Mouse (Mus musculus) CH12.LX (cell line): ENCODE results near the gene Prickle3. TPM values are rescaled to one million over a fixed set of nuclear protein-coding genes. Genes with fewer than 3 reads are reported as not detected.
A peak's percentile ranks its signal among the peaks of the same experiment; 100 is the strongest.

Experiments
- DNase-seq: peaks from one replicate; pipeline ENCODE4 v3.0.0-alpha.2; 2013; ENCODE audit errors: extremely low read depth
- H3K27ac ChIP-seq: 2 replicates; pipeline ENCODE4 v1.5.1; 2012; ENCODE audit warnings: low read depth, mild to moderate bottlenecking, control low read depth, moderate library complexity; ENCODE audit not compliant: insufficient read depth
- H3K27me3 ChIP-seq: replicated peaks from 2 replicates; pipeline ENCODE3; 2012; ENCODE audit warnings: inconsistent platforms
- H3K36me3 ChIP-seq, 2 experiments: replicated peaks in 1 of 2; 2 replicates each; pipeline versions ENCODE3 to v1.6.1; 2012; ENCODE audit warnings: inconsistent platforms in 1 of 2, low read length in 1 of 2, mild to moderate bottlenecking in 1 of 2, mixed read lengths in 1 of 2, moderate library complexity in 1 of 2; ENCODE audit not compliant: control insufficient read depth in 1 of 2, insufficient read depth in 1 of 2
- H3K4me1 ChIP-seq, 2 experiments: 2 replicates each; pipeline ENCODE4 v1.6.1; 2012; ENCODE audit warnings: inconsistent platforms in 1 of 2, moderate library complexity in 1 of 2; ENCODE audit not compliant: insufficient read depth in 2 of 2, control insufficient read depth in 1 of 2
- H3K4me2 ChIP-seq: 2 replicates; pipeline ENCODE4 v1.6.1; 2012; ENCODE audit warnings: low read depth, mild to moderate bottlenecking, control low read depth; ENCODE audit not compliant: poor library complexity, insufficient read depth, severe bottlenecking
- H3K4me3 ChIP-seq, 3 experiments: fragments of 150-350 bp in 1 of 3; sonication (generic) in 1 of 3; replicated peaks in 1 of 3; 2 replicates each; pipeline versions ENCODE3 to v1.5.1; 2011 to 2012; ENCODE audit warnings: low read depth in 2 of 3, low read length in 2 of 3, mild to moderate bottlenecking in 2 of 3, moderate library complexity in 2 of 3, control low read depth in 1 of 3, improper control_type of control experiment in 1 of 3, inconsistent platforms in 1 of 3, mixed read lengths in 1 of 3; ENCODE audit not compliant: poor library complexity in 1 of 3
- H3K79me2 ChIP-seq: replicated peaks from 2 replicates; pipeline ENCODE4 v1.6.1; 2012; ENCODE audit warnings: mild to moderate bottlenecking, moderate library complexity; ENCODE audit not compliant: control insufficient read depth, poor library complexity, insufficient read depth, severe bottlenecking; ENCODE audit errors: extremely low read depth
- H3K9ac ChIP-seq: 2 replicates; pipeline ENCODE4 v1.6.1; 2012; ENCODE audit warnings: low read depth, mild to moderate bottlenecking, control low read depth, moderate library complexity; ENCODE audit not compliant: insufficient read depth
- H3K9me3 ChIP-seq: replicated peaks from 2 replicates; pipeline ENCODE3; 2012; ENCODE audit warnings: low read length, inconsistent platforms, mixed read lengths
- BHLHE40 ChIP-seq: IDR thresholded peaks from 2 replicates; pipeline ENCODE4 v1.6.1; 2011; ENCODE audit warnings: mild to moderate bottlenecking, low read depth, low read length, improper control_type of control experiment
- CHD1 ChIP-seq: IDR thresholded peaks from 2 replicates; pipeline ENCODE4 v1.6.1; 2012; ENCODE audit warnings: low read depth, low read length, improper control_type of control experiment, inconsistent platforms
- CHD2 ChIP-seq: IDR thresholded peaks from 2 replicates; pipeline ENCODE4 v1.6.1; 2011; ENCODE audit warnings: low read length, improper control_type of control experiment
- CTCF ChIP-seq, 2 experiments: IDR thresholded peaks in 1 of 2; conservative IDR thresholded peaks in 1 of 2; 2 replicates each; pipeline ENCODE4 v1.5.1; 2011 to 2012; ENCODE audit warnings: low read depth in 2 of 2, low read length in 2 of 2, improper control_type of control experiment in 1 of 2, inconsistent platforms in 1 of 2, mild to moderate bottlenecking in 1 of 2, moderate library complexity in 1 of 2
- E2F4 ChIP-seq: IDR thresholded peaks from 2 replicates; pipeline ENCODE4 v1.6.1; 2011; ENCODE audit warnings: low read depth, low read length, improper control_type of control experiment; ENCODE audit not compliant: insufficient replicate concordance
- ELF1 ChIP-seq: IDR thresholded peaks from 2 replicates; pipeline ENCODE4 v1.6.1; 2014; ENCODE audit warnings: low read depth, mild to moderate bottlenecking, inconsistent platforms, low read length, improper control_type of control experiment
- EP300 ChIP-seq: IDR thresholded peaks from 2 replicates; pipeline ENCODE4 v1.6.1; 2011; ENCODE audit warnings: low read length, improper control_type of control experiment
- ETS1 ChIP-seq: conservative IDR thresholded peaks from 2 replicates; pipeline ENCODE4 v1.6.1; 2012; ENCODE audit warnings: low read depth, mild to moderate bottlenecking, inconsistent platforms, low read length, improper control_type of control experiment, moderate library complexity
- GABPA ChIP-seq: IDR thresholded peaks from 2 replicates; pipeline ENCODE4 v1.6.1; 2012; ENCODE audit warnings: low read depth, low read length, improper control_type of control experiment, inconsistent platforms; ENCODE audit not compliant: insufficient replicate concordance
- HCFC1 ChIP-seq: IDR thresholded peaks from 2 replicates; pipeline ENCODE4 v1.6.1; 2012; ENCODE audit warnings: low read depth, mild to moderate bottlenecking, inconsistent platforms, low read length, improper control_type of control experiment
- IRF4 ChIP-seq: IDR thresholded peaks from 2 replicates; pipeline ENCODE4 v1.6.1; 2014; ENCODE audit warnings: low read depth, mild to moderate bottlenecking, inconsistent platforms, low read length, improper control_type of control experiment
- JUN ChIP-seq: IDR thresholded peaks from 2 replicates; pipeline ENCODE4 v1.6.1; 2011; ENCODE audit warnings: low read depth, mild to moderate bottlenecking, low read length, improper control_type of control experiment, moderate library complexity; ENCODE audit not compliant: insufficient read depth
- JUND ChIP-seq: conservative IDR thresholded peaks from 2 replicates; pipeline ENCODE4 v1.6.1; 2011; ENCODE audit warnings: low read depth, low read length, improper control_type of control experiment
- KAT2A ChIP-seq: IDR thresholded peaks from 2 replicates; pipeline ENCODE4 v1.6.1; 2012; ENCODE audit warnings: low read length, improper control_type of control experiment, inconsistent platforms; ENCODE audit not compliant: insufficient replicate concordance
- MAFK ChIP-seq: IDR thresholded peaks from 2 replicates; pipeline ENCODE4 v1.6.1; 2011; ENCODE audit warnings: low read length, improper control_type of control experiment; ENCODE audit not compliant: insufficient replicate concordance
- MAX ChIP-seq: IDR thresholded peaks from 2 replicates; pipeline ENCODE4 v1.6.1; 2011; ENCODE audit warnings: low read length, improper control_type of control experiment
- MAZ ChIP-seq: IDR thresholded peaks from 2 replicates; pipeline ENCODE4 v1.6.1; 2012; ENCODE audit warnings: low read depth, mild to moderate bottlenecking, inconsistent platforms, low read length, improper control_type of control experiment, moderate library complexity
- MEF2A ChIP-seq: IDR thresholded peaks from 2 replicates; pipeline ENCODE4 v1.6.1; 2014; ENCODE audit warnings: low read depth, mild to moderate bottlenecking, inconsistent platforms, low read length, improper control_type of control experiment, borderline replicate concordance
- MXI1 ChIP-seq: IDR thresholded peaks from 2 replicates; pipeline ENCODE4 v1.6.1; 2011; ENCODE audit warnings: mild to moderate bottlenecking, low read depth, low read length, improper control_type of control experiment
- MYC ChIP-seq: IDR thresholded peaks from 2 replicates; pipeline ENCODE4 v1.6.1; 2011; ENCODE audit warnings: low read depth, mild to moderate bottlenecking, improper control_type of control experiment, low read length
- NELFE ChIP-seq: IDR thresholded peaks from 2 replicates; pipeline ENCODE4 v1.6.1; 2011; ENCODE audit warnings: low read depth, low read length, improper control_type of control experiment
- NRF1 ChIP-seq: IDR thresholded peaks from 2 replicates; pipeline ENCODE4 v1.6.1; 2014; ENCODE audit warnings: low read depth, mild to moderate bottlenecking, inconsistent platforms, low read length, improper control_type of control experiment, moderate library complexity
- PAX5 ChIP-seq: IDR thresholded peaks from 2 replicates; pipeline ENCODE4 v1.6.1; 2012; ENCODE audit warnings: low read length, inconsistent platforms, mixed read lengths
- POLR2A ChIP-seq: IDR thresholded peaks from 2 replicates; pipeline ENCODE4 v1.6.1; 2011; ENCODE audit warnings: low read depth, mild to moderate bottlenecking, improper control_type of control experiment, low read length
- POLR2AphosphoS2 ChIP-seq: IDR thresholded peaks from 2 replicates; pipeline ENCODE4 v1.6.1; 2011; ENCODE audit warnings: low read depth, low read length, improper control_type of control experiment
- RAD21 ChIP-seq: IDR thresholded peaks from 2 replicates; pipeline ENCODE4 v1.6.1; 2011; ENCODE audit warnings: low read depth, mild to moderate bottlenecking, low read length, improper control_type of control experiment, moderate library complexity
- RCOR1 ChIP-seq: conservative IDR thresholded peaks from 2 replicates; pipeline ENCODE4 v1.6.1; 2012; ENCODE audit warnings: low read depth, mild to moderate bottlenecking, inconsistent platforms, low read length, improper control_type of control experiment
- SIN3A ChIP-seq: IDR thresholded peaks from 2 replicates; pipeline ENCODE4 v1.6.1; 2012; ENCODE audit warnings: low read length, improper control_type of control experiment, inconsistent platforms
- SMC3 ChIP-seq: IDR thresholded peaks from 2 replicates; pipeline ENCODE4 v1.6.1; 2011; ENCODE audit warnings: low read depth, low read length, improper control_type of control experiment
- TBP ChIP-seq: conservative IDR thresholded peaks from 2 replicates; pipeline ENCODE4 v1.6.1; 2011; ENCODE audit warnings: low read depth, low read length, improper control_type of control experiment
- TCF12 ChIP-seq: IDR thresholded peaks from 2 replicates; pipeline ENCODE4 v1.6.1; 2014; ENCODE audit warnings: low read depth, mild to moderate bottlenecking, inconsistent platforms, low read length, improper control_type of control experiment
- UBTF ChIP-seq: IDR thresholded peaks from 2 replicates; pipeline ENCODE4 v1.6.1; 2012; ENCODE audit warnings: low read depth, mild to moderate bottlenecking, inconsistent platforms, low read length, improper control_type of control experiment, moderate library complexity
- USF1 ChIP-seq: IDR thresholded peaks from 2 replicates; pipeline ENCODE4 v1.6.1; 2014; ENCODE audit warnings: low read depth, mild to moderate bottlenecking, inconsistent platforms, low read length, improper control_type of control experiment
- USF2 ChIP-seq: conservative IDR thresholded peaks from 2 replicates; pipeline ENCODE4 v1.6.1; 2011; ENCODE audit warnings: low read depth, low read length, improper control_type of control experiment
- ZC3H11A ChIP-seq: IDR thresholded peaks from 2 replicates; pipeline ENCODE4 v1.6.1; 2012; ENCODE audit warnings: low read depth, mild to moderate bottlenecking, inconsistent platforms, low read length, improper control_type of control experiment
- ZKSCAN1 ChIP-seq: IDR thresholded peaks from 2 replicates; pipeline ENCODE4 v1.6.1; 2012; ENCODE audit warnings: low read depth, inconsistent platforms, low read length, improper control_type of control experiment, borderline replicate concordance
- ZMIZ1 ChIP-seq: IDR thresholded peaks from 2 replicates; pipeline ENCODE4 v1.6.1; 2012; ENCODE audit warnings: low read depth, mild to moderate bottlenecking, inconsistent platforms, low read length, improper control_type of control experiment
- ZNF384 ChIP-seq: IDR thresholded peaks from 2 replicates; pipeline ENCODE4 v1.6.1; 2012; ENCODE audit warnings: low read depth, low read length, improper control_type of control experiment, inconsistent platforms
- dilution Hi-C: fragments of 300-500 bp; cut with MboI; formaldehyde crosslinking; loops from 2 replicates; pipeline ENCODE4 v1.14.3; 2020; ENCODE audit warnings: low sequenced_read_pairs; ENCODE audit not compliant: extremely low pct_unique_long_range_greater_than_20kb, extremely low pct_ligation_motif_present
- in situ Hi-C: fragments of 300-500 bp; cut with MboI; formaldehyde crosslinking; loops from 3 replicates; pipeline ENCODE4 v1.14.3; 2019; ENCODE audit warnings: low sequenced_read_pairs, low pct_ligation_motif_present, low pct_unique_long_range_greater_than_20kb, mixed read lengths
- polyA plus RNA-seq: library from polyadenylated mRNA; unstranded; fragments of >175 nt; gene quantifications from 2 replicates; pipeline ENCODE4 v1.2.1, GENCODE M21; 2012; ENCODE audit warnings: low read depth; ENCODE audit not compliant: insufficient read length
- total RNA-seq, 2 experiments: library from RNA; depleted of rRNA; stranded (reverse); fragments of 300-350 nt in 1 of 2; fragments of >200 nt in 1 of 2; gene quantifications; 2 replicates each; pipeline ENCODE4 v1.2.3; 2012 to 2014

Gene Prickle3
- total and polyA plus RNA-seq, 3 experiments = 2.2 to 12.5 (median 4.5) TPM

- in situ Hi-C loops = no loop called here
- peak overlapping the region in 2 of 3 experiments; percentile 5 to 27 for H3K4me3 ChIP-seq
Measured at GRCm38 (mm10) chrX:7673578-7674281, 16.7 kb downstream of the Prickle3 start.

GRCm38 (mm10) chrX:7674284-7675000, 17.4 kb downstream of the Prickle3 start:
- no peak for TF ChIP-seq PAX5
- peak; percentile 34; the same call in 1 of the 2 replicates for TF ChIP-seq MAX
- peak; percentile 27 for DNase-seq
- H3K27me3 ChIP-seq = no peaks in the 10 kb centered on the region
- peak overlapping the region; percentile 5 to 27 (median 11) for H3K4me3 ChIP-seq
- no peaks in the 10 kb centered on the region for H3K9me3 ChIP-seq
- H3K4me1 ChIP-seq = peaks cover 4 to 12% of the 10 kb centered on the region in 2 experiments; a peak in 3 of 4 replicates
- H3K4me2 ChIP-seq = peak overlapping the region; percentile 72
- peak overlapping the region; percentile 77 for H3K27ac ChIP-seq
- dilution Hi-C loops = no loop called here
- no peaks in the 10 kb centered on the region for H3K36me3 ChIP-seq
- H3K9ac ChIP-seq = peak overlapping the region; percentile 37
- H3K79me2 ChIP-seq = peaks cover 10% of the 10 kb centered on the region
- in situ Hi-C loops = no loop called here

More at GRCm38 (mm10) chrX:7673578-7674281, 16.7 kb downstream of the Prickle3 start:
- Histone ChIP-seq H3K79me2 (peaks cover 15% of the 10 kb centered on the region), H3K9me3 (no peaks in the 10 kb centered on the region), H3K9ac (peak overlapping the region; percentile 89; the same call in 1 of the 2 replicates), H3K27me3 (no peaks in the 10 kb centered on the region), H3K36me3 (peaks cover 6 to 7% of the 10 kb centered on the region in 2 experiments), H3K4me1 (peaks cover 8 to 18% of the 10 kb centered on the region in 2 experiments; a peak in 3 of 4 replicates), H3K27ac (peak overlapping the region; percentile 77), H3K4me2 (peak overlapping the region; percentile 72)
- dilution Hi-C loops = no loop called here
- no peak for TF ChIP-seq UBTF
- peak; percentile 16; the same call in 1 of the 2 replicates for TF ChIP-seq RCOR1
- peak; percentile 46; the same call in 1 of the 2 replicates for TF ChIP-seq TBP
- TF ChIP-seq ZKSCAN1 = no peak
- TF ChIP-seq MAFK = 0 out of 2 replicates have a peak, but pooled peaks have one; percentile 18
- peak; percentile 54; the same call in 1 of the 2 replicates for TF ChIP-seq JUND
- TF ChIP-seq POLR2A = no peak; the same call in 1 of the 2 replicates
- TF ChIP-seq PAX5 = no peak
- TF ChIP-seq CHD2 = peak; percentile 97
- no peak for TF ChIP-seq HCFC1
- no peak for TF ChIP-seq ZC3H11A
- TF ChIP-seq MAZ = peak; percentile 91
- peak; percentile 28; the same call in 1 of the 2 replicates for TF ChIP-seq USF2
- peak; percentile 77 for TF ChIP-seq BHLHE40
- TF ChIP-seq E2F4 = no peak
- TF ChIP-seq EP300 = peak; percentile 75
- no peak for TF ChIP-seq NELFE
- TF ChIP-seq USF1 = peak; percentile 45; the same call in 1 of the 2 replicates
- peak; percentile 75 for TF ChIP-seq MAX
- TF ChIP-seq ZMIZ1 = no peak
- peak; percentile 71; the same call in 1 of the 2 replicates for TF ChIP-seq SIN3A
- TF ChIP-seq GABPA = no peak
- TF ChIP-seq MXI1 = no peak
- peak; percentile 88 for TF ChIP-seq TCF12
- TF ChIP-seq ZNF384 = peak; percentile 66
- no peak for TF ChIP-seq NRF1
- TF ChIP-seq POLR2AphosphoS2 = no peak
- 0 out of 4 replicates have a peak, but pooled peaks of 1 of the 2 experiments have one; percentile 3 for TF ChIP-seq CTCF (conservative IDR thresholded peaks at IDR 0.05 in 1 of 2, IDR thresholded peaks at IDR 0.05 in 1 of 2; ENCODE audit: low read depth in 2 of 2, low read length in 2 of 2)
- no peak for TF ChIP-seq RAD21
- peak; percentile 90 for TF ChIP-seq IRF4
- no peak for TF ChIP-seq CHD1
- no peak for TF ChIP-seq KAT2A
- peak; percentile 28; the same call in 1 of the 2 replicates for TF ChIP-seq MEF2A
- no peak for TF ChIP-seq SMC3
- peak; percentile 27; the same call in 1 of the 2 replicates for TF ChIP-seq ELF1
- peak; percentile 87 for TF ChIP-seq ETS1
- 0 out of 2 replicates have a peak, but pooled peaks have one; percentile 30 for TF ChIP-seq MYC
- no peak; the same call in none of the 2 replicates for TF ChIP-seq JUN
- DNase-seq = peak; percentile 92
